Mouse (Mus musculus): ENCODE measurements at regions not wholly inside any gene's neighbourhood (a gene's known extent, or its start where the extent isn't known, plus 50 kb on each side); places are given as distances from the start of the nearest gene placed in this dataset.
"Not testable (repeated sequence)": the region's sequence is repeated elsewhere in the genome, so short reads cannot be mapped to it uniquely, and the experiment has no call there.

- DNase-seq: no peak
Observed at GRCm38 (mm10) chr5:12639549-12639948, 256.4 kb downstream of the Sema3d start.

- no peak for DNase-seq
Observed at GRCm38 (mm10) chr5:12646269-12646668, 263.1 kb downstream of the Sema3d start.

- DNase-seq: no peak
Observed at GRCm38 (mm10) chr5:12673666-12674065, 290.5 kb downstream of the Sema3d start.

- DNase-seq: no peak
Observed at GRCm38 (mm10) chr5:12674134-12674533, 290.9 kb downstream of the Sema3d start.

- no peak for DNase-seq
Observed at GRCm38 (mm10) chr5:12676712-12677111, 293.5 kb downstream of the Sema3d start.

- no peak for DNase-seq
Observed at GRCm38 (mm10) chr5:12714894-12715293, 331.7 kb downstream of the Sema3d start.

- DNase-seq: no peak
Observed at GRCm38 (mm10) chr5:12751514-12751913, 368.3 kb downstream of the Sema3d start.

- no peak for DNase-seq
Observed at GRCm38 (mm10) chr5:12759634-12760033, 365.6 kb upstream of the Sema3a start.

GRCm38 (mm10) chr5:12767383-12767782, 357.8 kb upstream of the Sema3a start:
- no peak for DNase-seq

GRCm38 (mm10) chr5:12782681-12783080, 342.5 kb upstream of the Sema3a start:
- no peak for DNase-seq

- DNase-seq: no peak
Observed at GRCm38 (mm10) chr5:12808729-12809128, 316.5 kb upstream of the Sema3a start.

- no peak for DNase-seq
Observed at GRCm38 (mm10) chr5:12809884-12810283, 315.3 kb upstream of the Sema3a start.

GRCm38 (mm10) chr5:12847207-12847606, 278.0 kb upstream of the Sema3a start:
- DNase-seq: not testable (repeated sequence)

- no peak for DNase-seq
Observed at GRCm38 (mm10) chr5:12856869-12857268, 268.3 kb upstream of the Sema3a start.

- no peak for DNase-seq
Observed at GRCm38 (mm10) chr5:12868355-12869217, 256.6 kb upstream of the Sema3a start.

GRCm38 (mm10) chr5:12872888-12873287, 252.3 kb upstream of the Sema3a start:
- no peak for DNase-seq

GRCm38 (mm10) chr5:12877595-12878296, 247.5 kb upstream of the Sema3a start:
- no peak for DNase-seq

- DNase-seq: peak; percentile 7
Observed at GRCm38 (mm10) chr5:12892333-12892732, 232.9 kb upstream of the Sema3a start.

- no peak for DNase-seq
Observed at GRCm38 (mm10) chr5:12894638-12895037, 230.6 kb upstream of the Sema3a start.

GRCm38 (mm10) chr5:12910741-12911140, 214.5 kb upstream of the Sema3a start:
- DNase-seq: no peak

- no peak for DNase-seq
Observed at GRCm38 (mm10) chr5:12914395-12914794, 210.8 kb upstream of the Sema3a start.

GRCm38 (mm10) chr5:12919335-12919734, 205.9 kb upstream of the Sema3a start:
- no peak for DNase-seq

- no peak for DNase-seq
Observed at GRCm38 (mm10) chr5:12922889-12923288, 202.3 kb upstream of the Sema3a start.

- DNase-seq: no peak
Observed at GRCm38 (mm10) chr5:12925466-12925865, 199.7 kb upstream of the Sema3a start.
